Mouse (Mus musculus): Measurements from ENCODE around the gene Gimap8. TPM values are rescaled to one million over a fixed set of nuclear protein-coding genes. Genes with fewer than 3 reads are reported as not detected.

Gene Gimap8
- 164 TPM for total RNA-seq (2023)

GRCm38 (mm10) chr6:48646995-48647394 lies at the start of gene Gimap8:
Gene Gimap8, plus strand, starts transcription at chr6:48647234.

GRCm38 (mm10) chr6:48601271-48602079 lies 45.6 kb upstream of the Gimap8 start, which contains the start of gene Zfp775:
Gene Zfp775, plus strand, starts transcription at chr6:48602063.

GRCm38 (mm10) chr6:48626464-48626863 lies 20.6 kb upstream of the Gimap8 start, which contains the start of gene AI854703:
Gene AI854703, plus strand, starts transcription at chr6:48626764.

GRCm38 (mm10) chr6:48675931-48676859 lies 29.2 kb downstream of the Gimap8 start, which contains the start of gene Gimap9:
Gene Gimap9, plus strand, starts transcription at chr6:48676129.

GRCm38 (mm10) chr6:48684319-48684718 lies 37.3 kb downstream of the Gimap8 start, which contains the start of gene Gimap4:
Gene Gimap4, plus strand, starts transcription at chr6:48684549.

Other genes starting within 250 kb of the Gimap8 start
- 9.8 TPM for gene Zfp467, start 201.4 kb upstream of the Gimap8 start, total RNA-seq (2023)
- gene Sspo, start 199.0 kb upstream of the Gimap8 start, total RNA-seq (2023), result 0.56 TPM
- gene Atp6v0e2, start 109.6 kb upstream of the Gimap8 start, total RNA-seq (2023), result 0.82 TPM
- gene Lrrc61, start 92.4 kb upstream of the Gimap8 start, total RNA-seq (2023), result 28.3 TPM
- gene Rarres2, start 74.4 kb upstream of the Gimap8 start, total RNA-seq (2023), result 1.6 TPM
- not detected for gene Gm45021, start 57.6 kb upstream of the Gimap8 start, total RNA-seq (2023)
- 1.8 TPM for gene Repin1, start 53.4 kb upstream of the Gimap8 start, total RNA-seq (2023)
- gene Gm44965, start 53.3 kb upstream of the Gimap8 start, total RNA-seq (2023), result not detected
- 4.5 TPM for gene Zfp775, start 45.2 kb upstream of the Gimap8 start, total RNA-seq (2023)
- gene AI854703, start 20.5 kb upstream of the Gimap8 start, total RNA-seq (2023), result 0.67 TPM
- gene Gimap9, start 28.9 kb downstream of the Gimap8 start, total RNA-seq (2023), result 220 TPM
- gene Gimap4, start 37.3 kb downstream of the Gimap8 start, total RNA-seq (2023), result 451 TPM
- gene Gimap6, start 61.0 kb downstream of the Gimap8 start, total RNA-seq (2023), result 2,802 TPM
- gene Gm28053, start 71.4 kb downstream of the Gimap8 start, total RNA-seq (2023), result 19.9 TPM
- 38.9 TPM for gene Gimap7, start 71.4 kb downstream of the Gimap8 start, total RNA-seq (2023)
- gene Gimap1, start 91.8 kb downstream of the Gimap8 start, total RNA-seq (2023), result 149 TPM
- 149 TPM for gene Gimap5, start 99.0 kb downstream of the Gimap8 start, total RNA-seq (2023)
- gene Gimap3, start 123.6 kb downstream of the Gimap8 start, total RNA-seq (2023), result 598 TPM
- gene Tmem176a, start 193.7 kb downstream of the Gimap8 start, total RNA-seq (2023), result 3.6 TPM
- gene Tmem176b, start 194.3 kb downstream of the Gimap8 start, total RNA-seq (2023), result 7.2 TPM
- not detected for gene Aoc1, start 225.7 kb downstream of the Gimap8 start, total RNA-seq (2023)